Mouse (Mus musculus) heart, embryonic 13.5 days (tissue): ENCODE measurements around the gene Cip2a. TPM values are rescaled to one million over a fixed set of nuclear protein-coding genes. Genes with fewer than 3 reads are reported as not detected.

ENCODE experiments used
- ATAC-seq: fragments of 200-750 bp; cut with Nextera tagmentation; 2 replicates; pipeline ENCODE4 v1.8.0; 2017; ENCODE audit warnings: moderate TSS enrichment; ENCODE audit not compliant: insufficient number of reproducible peaks, low FRiP score, low TSS enrichment; ENCODE audit errors: extremely low read depth
- H3K27ac ChIP-seq: fragments of 300-500 bp; sonication (generic); replicated peaks from 2 replicates; pipeline ENCODE4 v1.5.1; 2015; ENCODE audit warnings: moderate library complexity, mild to moderate bottlenecking, inconsistent platforms
- H3K27me3 ChIP-seq: fragments of 300-500 bp; sonication (generic); replicated peaks from 2 replicates; pipeline ENCODE4 v1.6.1; 2015; ENCODE audit warnings: mild to moderate bottlenecking, inconsistent platforms
- H3K36me3 ChIP-seq: fragments of 300-500 bp; sonication (generic); 2 replicates; pipeline ENCODE4 v1.6.1; 2015; ENCODE audit warnings: mild to moderate bottlenecking, inconsistent platforms
- H3K4me1 ChIP-seq: fragments of 300-500 bp; sonication (generic); 2 replicates; pipeline ENCODE4 v1.6.1; 2015; ENCODE audit warnings: inconsistent platforms
- H3K4me2 ChIP-seq: fragments of 300-500 bp; sonication (generic); 2 replicates; pipeline ENCODE4 v1.6.1; 2015; ENCODE audit warnings: inconsistent platforms, mild to moderate bottlenecking, moderate library complexity
- H3K4me3 ChIP-seq: fragments of 300-500 bp; sonication (generic); 2 replicates; pipeline ENCODE4 v1.5.1; 2015; ENCODE audit warnings: moderate library complexity, mild to moderate bottlenecking, inconsistent platforms
- H3K9ac ChIP-seq: fragments of 300-500 bp; sonication (generic); 2 replicates; pipeline ENCODE4 v1.6.1; 2015; ENCODE audit warnings: inconsistent platforms, mild to moderate bottlenecking, moderate library complexity
- H3K9me3 ChIP-seq: fragments of 300-500 bp; sonication (generic); 2 replicates; pipeline ENCODE4 v1.6.1; 2016; ENCODE audit warnings: inconsistent platforms
- WGBS: fragments of 180-500 bp; shearing (Covaris S2); methylation state at CpG from one replicate; pipeline ENCODE4 v1.1.7; 2015; ENCODE audit warnings: mixed read lengths; 5-methylcytosine and 5-hydroxymethylcytosine counted together
- polyA plus RNA-seq: library from polyadenylated mRNA; unstranded; fragments of >200 nt; fragmentation: Nextera tagmentation; extraction: Ambion mirVana; gene quantifications from 2 replicates; pipeline ENCODE4 v1.2.1, GENCODE M21; 2015

The Cip2a gene
- polyA plus RNA-seq, 1 experiment from 2014 or later, result 20.4 TPM

DNA sequence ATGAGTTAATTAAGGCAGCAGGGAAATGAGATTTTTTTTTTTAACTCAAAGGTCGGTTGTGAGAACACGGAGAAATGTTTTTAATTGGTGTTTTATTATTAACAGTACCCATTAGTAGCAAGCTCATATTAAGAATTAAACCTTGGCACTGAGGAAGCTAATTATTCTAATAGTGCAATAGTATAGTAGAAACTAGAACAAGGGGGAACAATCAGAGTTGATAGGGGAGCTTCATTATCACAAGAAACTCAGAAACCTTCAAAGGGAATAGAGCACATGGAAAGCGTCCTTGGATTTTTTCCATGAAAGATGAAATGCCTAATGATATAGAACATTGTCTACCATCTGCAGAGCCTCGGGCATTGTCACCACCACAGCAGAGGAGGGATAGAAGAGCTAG lies 41.9 kb downstream of the Cip2a start:
- H3K4me3 ChIP-seq, result no peak overlapping the region
- no peaks in the 10 kb centered on the region for H3K9me3 ChIP-seq
- no peak overlapping the region for H3K9ac ChIP-seq
- no peak overlapping the region for H3K4me2 ChIP-seq
- H3K36me3 ChIP-seq, result no peaks in the 10 kb centered on the region
- 64% methylated on average over 4 of the region's 4 CpGs for WGBS
- no peaks in the 10 kb centered on the region for H3K4me1 ChIP-seq
- no peaks in the 10 kb centered on the region for H3K27me3 ChIP-seq
- no peak overlapping the region for H3K27ac ChIP-seq
- no peak for ATAC-seq

- Histone ChIP-seq H3K4me1 (no peaks in the 10 kb centered on the region), H3K27me3 (no peaks in the 10 kb centered on the region), H3K4me3 (no peak overlapping the region), H3K27ac (no peak overlapping the region), H3K9me3 (no peaks in the 10 kb centered on the region), H3K9ac (no peak overlapping the region), H3K36me3 (no peaks in the 10 kb centered on the region), H3K4me2 (no peak overlapping the region)
- no peak for ATAC-seq
- 64% methylated on average over 4 of the region's 4 CpGs for WGBS
Measured at GRCm38 (mm10) chr16:49037771-49038170, 43.8 kb downstream of the Cip2a start.

GRCm38 (mm10) chr16:49040554-49041221 lies 46.7 kb downstream of the Cip2a start:
- 71% methylated on average over 3 of the region's 3 CpGs for WGBS
- Histone ChIP-seq H3K9ac (no peak overlapping the region), H3K27me3 (no peaks in the 10 kb centered on the region), H3K27ac (no peak overlapping the region), H3K4me2 (no peak overlapping the region), H3K36me3 (no peaks in the 10 kb centered on the region), H3K4me3 (no peak overlapping the region), H3K4me1 (no peaks in the 10 kb centered on the region), H3K9me3 (no peaks in the 10 kb centered on the region)
- ATAC-seq, result no peak

DNA sequence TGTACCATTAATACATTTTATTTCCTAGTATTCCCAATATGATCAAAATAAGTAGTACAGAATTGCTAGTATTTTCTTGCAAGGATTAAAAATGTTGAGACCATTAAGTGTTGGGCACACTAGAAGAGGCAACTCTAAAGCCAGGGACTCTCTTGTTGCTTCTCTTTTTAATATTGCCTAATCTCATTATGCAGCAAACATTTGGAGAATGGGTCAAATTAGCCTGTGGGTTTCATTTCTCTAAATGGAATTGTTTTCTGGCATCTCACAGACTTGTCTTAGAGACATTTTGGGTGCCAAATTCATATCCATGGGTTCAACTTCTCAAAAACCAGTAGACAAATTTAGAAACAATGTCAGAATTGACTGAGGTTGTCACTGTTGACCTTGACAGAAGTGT lies 55.2 kb downstream of the Cip2a start:
- no peak overlapping the region for H3K4me2 ChIP-seq
- H3K9ac ChIP-seq, result no peak overlapping the region
- no peaks in the 10 kb centered on the region for H3K27me3 ChIP-seq
- no peak overlapping the region for H3K27ac ChIP-seq
- H3K4me3 ChIP-seq, result no peak overlapping the region
- ATAC-seq, result no peak
- H3K4me1 ChIP-seq, result no peaks in the 10 kb centered on the region
- no peaks in the 10 kb centered on the region for H3K36me3 ChIP-seq
- H3K9me3 ChIP-seq, result no peaks in the 10 kb centered on the region

DNA sequence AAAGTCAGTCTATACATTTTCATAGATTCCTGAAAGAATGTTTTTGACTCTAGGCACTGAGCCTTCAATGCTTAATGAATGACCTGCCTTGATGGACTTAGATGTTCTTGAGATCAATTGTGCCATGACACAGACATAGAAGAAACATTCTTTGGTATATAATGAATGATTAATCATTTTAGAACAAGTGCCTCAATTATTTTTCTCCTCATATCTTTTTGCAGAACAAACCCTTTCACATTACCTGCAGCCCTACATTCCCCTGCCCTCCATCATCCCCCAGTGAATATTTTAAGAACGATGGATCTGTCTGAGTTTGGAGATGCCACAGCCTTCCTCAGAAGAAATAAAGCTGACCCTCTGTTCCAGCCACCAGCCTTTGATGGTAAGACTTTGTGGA lies 63.2 kb downstream of the Cip2a start, which contains the start of gene Myh15:
Gene Myh15, plus strand, starts transcription at position 301 of the 400 bp plus-strand sequence.
- H3K4me1 ChIP-seq, result no peaks in the 10 kb centered on the region
- 85% methylated on average over 1 of the region's 1 CpGs for WGBS
- no peak within 1 kb of the TSS for H3K9ac ChIP-seq
- no peaks in the 10 kb centered on the region for H3K9me3 ChIP-seq
- H3K27me3 ChIP-seq, result no peaks in the 10 kb centered on the region
- H3K4me2 ChIP-seq, result no peak within 1 kb of the TSS
- H3K36me3 ChIP-seq, result no peaks in the 10 kb centered on the region
- H3K4me3 ChIP-seq, result no peak within 1 kb of the TSS
- no peak for ATAC-seq
- no peak within 1 kb of the TSS for H3K27ac ChIP-seq

Other genes starting within 250 kb of the Cip2a start
- not detected in 2 replicates for gene Trat1, start 222.2 kb upstream of the Cip2a start, polyA plus RNA-seq
- not detected in 2 replicates for gene Retnlb, start 177.3 kb upstream of the Cip2a start, polyA plus RNA-seq
- not detected in 2 replicates for gene Retnla, start 151.6 kb upstream of the Cip2a start, polyA plus RNA-seq
- not detected in 2 replicates for gene Retnlg, start 121.6 kb upstream of the Cip2a start, polyA plus RNA-seq
- 17.8 and 18.3 TPM in 2 replicates for gene Dzip3, start within 50 bp of the Cip2a start, polyA plus RNA-seq
- gene Myh15, start 63.3 kb downstream of the Cip2a start, polyA plus RNA-seq, result 0.03 TPM in 1 of 2 replicates, not detected in the other